ENCODE assay signal across 12 mouse cellular contexts in the genomic region with DNA sequence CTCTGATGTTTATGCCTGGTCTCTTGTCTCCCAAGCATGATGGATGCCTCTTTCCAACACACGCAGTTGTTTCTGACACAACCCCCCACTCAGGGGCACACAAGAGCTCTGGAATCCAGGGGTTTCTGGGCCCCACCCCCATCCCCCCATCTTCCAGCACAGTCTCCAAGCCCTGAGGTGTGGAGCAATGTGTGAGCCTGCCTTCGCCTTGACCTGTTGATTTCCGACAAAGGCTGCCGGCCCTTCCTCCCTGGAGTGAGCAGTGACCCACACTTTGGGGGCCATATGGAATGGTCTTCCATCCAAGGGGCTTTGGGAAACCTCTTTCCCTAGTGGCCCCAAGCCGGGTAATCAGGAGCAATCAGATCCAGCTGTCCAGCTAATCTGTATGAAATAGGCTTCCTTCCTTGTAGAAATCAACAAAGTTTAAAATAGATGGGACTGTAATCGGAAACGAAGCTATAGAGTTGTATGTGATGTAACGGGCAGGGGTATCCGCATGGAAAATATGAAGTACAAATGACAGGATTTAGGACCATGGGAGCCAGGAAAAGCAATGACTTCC. TPM values are rescaled to one million over a fixed set of nuclear protein-coding genes. Genes with fewer than 3 reads are reported as not detected.
DNase-seq lines count a peak whose midpoint lies in the region; ATAC-seq and TF ChIP-seq lines count a peak whose summit lies in the region.
"Had no signal": no experiment of that assay in that cellular context is flagged by ENCODE, and none has a peak within 500 bp of the region (broad histone marks: within the 10 kb centered on the region; RNA-seq: fewer than 3 reads in every experiment).

No protein-coding gene starts in this region.

- TF ChIP-seq CTCF in stomach, postnatal 0 days (IDR thresholded peaks at IDR 0.05; ENCODE audit: low read depth) = no peak

- 80% methylated on average over 9 of the region's 9 CpGs for WGBS in forebrain, embryonic 10.5 days
- 80% methylated on average over 9 of the region's 9 CpGs for WGBS in forebrain, embryonic 11.5 days
- 81% methylated on average over 9 of the region's 9 CpGs for WGBS in kidney, embryonic 15.5 days
- WGBS in stomach, postnatal 0 days = 59% methylated on average over 9 of the region's 9 CpGs

- 0 out of 2 replicates have a peak overlapping the region, but pooled peaks have one; percentile 6 for H3K27ac ChIP-seq in forebrain, embryonic 10.5 days
- H3K27ac ChIP-seq in forebrain, embryonic 11.5 days (ENCODE audit: low read depth, low read length) = no peak overlapping the region
- H3K27ac ChIP-seq in kidney, embryonic 15.5 days = peak overlapping the region; percentile 67
- H3K27ac ChIP-seq in stomach, postnatal 0 days (replicated peaks) = 0 out of 2 replicates have a peak overlapping the region, but pooled peaks have one; percentile 35

- no peak overlapping the region for H3K9ac ChIP-seq in forebrain, embryonic 11.5 days (ENCODE audit: low read length)
- H3K9ac ChIP-seq in kidney, embryonic 15.5 days = no peak overlapping the region
- no peak overlapping the region for H3K9ac ChIP-seq in stomach, postnatal 0 days (ENCODE audit: low read length)

- H3K36me3 ChIP-seq in forebrain, embryonic 10.5 days (replicated peaks) = no peaks in the 10 kb centered on the region
- no peaks in the 10 kb centered on the region for H3K36me3 ChIP-seq in forebrain, embryonic 11.5 days (ENCODE audit: control insufficient read depth, insufficient read depth, low read length)
- H3K36me3 ChIP-seq in kidney, embryonic 15.5 days = no peaks in the 10 kb centered on the region
- no peaks in the 10 kb centered on the region for H3K36me3 ChIP-seq in stomach, postnatal 0 days (ENCODE audit: control insufficient read depth, insufficient read depth, low read length)

- no peak overlapping the region for H3K4me2 ChIP-seq in forebrain, embryonic 11.5 days (ENCODE audit: low read depth, low read length, severe bottlenecking)
- no peak overlapping the region for H3K4me2 ChIP-seq in kidney, embryonic 15.5 days
- no peak overlapping the region for H3K4me2 ChIP-seq in stomach, postnatal 0 days (replicated peaks; ENCODE audit: low read depth)
- H3K4me2 ChIP-seq: liver, embryonic 11.5 days had no signal

- no peak overlapping the region for H3K4me3 ChIP-seq in forebrain, embryonic 10.5 days
- H3K4me3 ChIP-seq in forebrain, embryonic 11.5 days (ENCODE audit: low read depth, low read length) = no peak overlapping the region
- H3K4me3 ChIP-seq in kidney, embryonic 15.5 days (replicated peaks) = no peak overlapping the region
- no peak overlapping the region for H3K4me3 ChIP-seq in stomach, postnatal 0 days (ENCODE audit: low read depth, low read length)
- H3K4me3 ChIP-seq: megakaryocyte, embryonic 14.5 days had no signal

- peaks cover 18% of the 10 kb centered on the region for H3K4me1 ChIP-seq in forebrain, embryonic 10.5 days
- H3K4me1 ChIP-seq in forebrain, embryonic 11.5 days (replicated peaks; ENCODE audit: control insufficient read depth, insufficient read depth, low read length) = no peaks in the 10 kb centered on the region
- H3K4me1 ChIP-seq in kidney, embryonic 15.5 days = 0 out of 2 replicates have a peak, but pooled peaks cover 2% of the 10 kb centered on the region
- no peaks in the 10 kb centered on the region for H3K4me1 ChIP-seq in stomach, postnatal 0 days (replicated peaks; ENCODE audit: control insufficient read depth, insufficient read depth)

- no peaks in the 10 kb centered on the region for H3K9me3 ChIP-seq in forebrain, embryonic 10.5 days
- no peaks in the 10 kb centered on the region for H3K9me3 ChIP-seq in forebrain, embryonic 11.5 days (ENCODE audit: control insufficient read depth, low read length)
- H3K9me3 ChIP-seq in kidney, embryonic 15.5 days (replicated peaks) = no peaks in the 10 kb centered on the region
- H3K9me3 ChIP-seq in stomach, postnatal 0 days (ENCODE audit: control insufficient read depth, low read length) = no peaks in the 10 kb centered on the region
- H3K9me3 ChIP-seq: megakaryocyte, embryonic 14.5 days had no signal

- no peaks in the 10 kb centered on the region for H3K27me3 ChIP-seq in forebrain, embryonic 10.5 days (ENCODE audit: poor library complexity, severe bottlenecking)
- no peaks in the 10 kb centered on the region for H3K27me3 ChIP-seq in forebrain, embryonic 11.5 days (ENCODE audit: control insufficient read depth, insufficient read depth, low read length)
- H3K27me3 ChIP-seq in kidney, embryonic 15.5 days = no peaks in the 10 kb centered on the region
- H3K27me3 ChIP-seq in stomach, postnatal 0 days (ENCODE audit: control insufficient read depth, insufficient read depth, low read length) = no peaks in the 10 kb centered on the region

- TF ChIP-seq EP300 in stomach, postnatal 0 days (optimal IDR thresholded peaks at IDR 0.05) = no peak

- ATAC-seq in forebrain, embryonic 11.5 days (replicated peaks; ENCODE audit: low FRiP score) = no peak
- ATAC-seq in kidney, embryonic 15.5 days (replicated peaks; ENCODE audit: low FRiP score) = no peak
- no peak for ATAC-seq in stomach, postnatal 0 days (ENCODE audit: low FRiP score, low TSS enrichment)
- ATAC-seq: forebrain, embryonic 14.5 days had no signal

- DNase-seq in forebrain, embryonic 10.5 days (ENCODE audit: extremely low spot score, low spot score) = no peak
- no peak for DNase-seq in forebrain, embryonic 11.5 days (ENCODE audit: low spot score)
- DNase-seq in kidney, adult 9 months = no peak
- peak; percentile 19 for DNase-seq in right cerebral cortex, postnatal 25 days
- DNase-seq in right cerebral cortex, postnatal 36 days (ENCODE audit: low spot score in 2 of 2) = no peak
- no peak for DNase-seq in stomach, postnatal 0 days (ENCODE audit: low spot score)
- no peak for DNase-seq in adrenal gland, postnatal 36 days
- DNase-seq: retina, postnatal 1 day had no signal

RNA-seq across cellular contexts. Expression of a gene that starts 44.2 kb away (rescaled TPM):
- polyA plus RNA-seq in forebrain, embryonic 10.5 days (2016; fragmentation: Nextera tagmentation; extraction: Ambion mirVana) = 0.01 TPM in 1 of 2 replicates, not detected in the other
- polyA plus RNA-seq in forebrain, embryonic 11.5 days (2014; fragmentation: Nextera tagmentation; extraction: Ambion mirVana) = not detected in 2 replicates
- not detected in 2 replicates for polyA plus RNA-seq in kidney, embryonic 15.5 days (2015; fragmentation: Nextera tagmentation; extraction: Ambion mirVana)
- polyA plus RNA-seq in stomach, postnatal 0 days (2015; fragmentation: Nextera tagmentation; extraction: Ambion mirVana) = 0.01 TPM in 1 of 2 replicates, not detected in the other
- under 1 TPM; 0.03 to 0.10 TPM for total RNA-seq in adrenal gland, postnatal 36 days (2021)
- polyA plus RNA-seq: forebrain, embryonic 14.5 days; liver, embryonic 11.5 days had no signal
